33 mouse cellular contexts compared by ENCODE assay signal in the genomic region with DNA sequence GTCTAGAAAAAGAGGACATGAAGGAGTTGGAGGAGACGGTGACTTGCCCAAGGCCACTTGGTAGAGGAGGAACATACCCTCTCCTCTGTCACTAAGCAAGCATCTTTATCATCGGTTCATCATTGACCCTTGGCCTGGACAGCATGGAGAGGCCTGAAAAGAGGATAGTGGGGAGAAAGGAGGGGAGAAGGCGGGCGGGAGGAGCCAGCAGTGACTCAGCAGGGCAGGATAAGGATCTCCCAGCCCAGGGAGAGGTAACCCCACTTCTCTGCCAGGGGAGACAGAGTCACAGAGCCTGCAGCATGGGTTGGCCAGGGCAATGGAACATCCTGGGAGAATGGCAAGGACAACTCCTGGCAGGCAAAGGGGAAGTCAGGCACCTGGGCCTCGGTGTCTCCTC. TPM values are rescaled to one million over a fixed set of nuclear protein-coding genes. Genes with fewer than 3 reads are reported as not detected.
A peak's percentile ranks its signal among the peaks of the same experiment; 100 is the strongest.
DNase-seq lines count a peak whose midpoint lies in the region; ATAC-seq and TF ChIP-seq lines count a peak whose summit lies in the region.
"Had no signal": no experiment of that assay in that cellular context is flagged by ENCODE, and none has a peak within 500 bp of the region (broad histone marks: within the 10 kb centered on the region; RNA-seq: fewer than 3 reads in every experiment).

No protein-coding gene starts in this region.

- 71% methylated on average over 5 of the region's 5 CpGs for WGBS in hindbrain, embryonic 12.5 days
- WGBS in hindbrain, embryonic 16.5 days = 78% methylated on average over 5 of the region's 5 CpGs
- WGBS in embryonic facial prominence, embryonic 10.5 days = 74% methylated on average over 5 of the region's 5 CpGs
- 75% methylated on average over 5 of the region's 5 CpGs for WGBS in stomach, postnatal 0 days

- H3K9me3 ChIP-seq in hindbrain, embryonic 12.5 days (replicated peaks) = no peaks in the 10 kb centered on the region
- H3K9me3 ChIP-seq in hindbrain, embryonic 16.5 days (ENCODE audit: control insufficient read depth, low read length) = no peaks in the 10 kb centered on the region
- H3K9me3 ChIP-seq in embryonic facial prominence, embryonic 10.5 days = no peaks in the 10 kb centered on the region
- no peaks in the 10 kb centered on the region for H3K9me3 ChIP-seq in stomach, postnatal 0 days (ENCODE audit: control insufficient read depth, low read length)
- H3K9me3 ChIP-seq: forebrain, embryonic 10.5 days; forebrain, embryonic 13.5 days; heart, embryonic 12.5 days; heart, embryonic 15.5 days; hindbrain, embryonic 15.5 days; intestine, embryonic 15.5 days had no signal

- peaks cover 14% of the 10 kb centered on the region for H3K4me1 ChIP-seq in hindbrain, embryonic 12.5 days
- H3K4me1 ChIP-seq in hindbrain, embryonic 16.5 days (ENCODE audit: control insufficient read depth, insufficient read depth, low read depth, low read length) = no peaks in the 10 kb centered on the region; the same call in 1 of the 2 replicates
- peaks cover 8% of the 10 kb centered on the region for H3K4me1 ChIP-seq in testis, adult 2 months (ENCODE audit: control insufficient read depth, insufficient read depth, low read length)
- H3K4me1 ChIP-seq in embryonic facial prominence, embryonic 10.5 days = peaks cover 29% of the 10 kb centered on the region
- H3K4me1 ChIP-seq in stomach, postnatal 0 days (replicated peaks; ENCODE audit: control insufficient read depth, insufficient read depth) = no peaks in the 10 kb centered on the region; the same call in 1 of the 2 replicates

- no peak for ATAC-seq in hindbrain, embryonic 12.5 days (ENCODE audit: low FRiP score)
- no peak for ATAC-seq in hindbrain, embryonic 16.5 days
- ATAC-seq in stomach, postnatal 0 days (ENCODE audit: low FRiP score, low TSS enrichment) = 0 out of 2 replicates have a peak, but pooled peaks have one; percentile 4
- ATAC-seq: forebrain, embryonic 13.5 days; forebrain, embryonic 16.5 days; intestine, embryonic 15.5 days had no signal

- intact Hi-C loops in heart, postnatal 25 days (cut with DNase I) = loop anchor here (5.0 kb wide), 1 partner anchor 99 kb away; the partner anchor contains the start of gene Grk2

- no peak for TF ChIP-seq POLR2A in testis, adult 2 months (IDR thresholded peaks at IDR 0.05; ENCODE audit: control insufficient read depth, low read depth, low read length)

- DNase-seq in testis, postnatal 10 days (ENCODE audit: low spot score) = no peak
- DNase-seq in embryonic facial prominence, embryonic 10.5 days (ENCODE audit: low spot score) = no peak
- DNase-seq in stomach, postnatal 0 days (ENCODE audit: low spot score) = no peak
- no peak for DNase-seq in heart, postnatal 25 days (ENCODE audit: low spot score)
- DNase-seq: adrenal gland, postnatal 10 days; B cell, adult 2 months; cerebellum, adult 11 months; cerebellum, adult 2 months; cerebellum, adult 9-11 months; cerebellum, postnatal 25 days; gastrocnemius, postnatal 14 days; heart, adult 11 months; heart, postnatal 10 days; heart, postnatal 4 days had no signal

- no peak overlapping the region for H3K27ac ChIP-seq in hindbrain, embryonic 12.5 days
- H3K27ac ChIP-seq in hindbrain, embryonic 16.5 days (ENCODE audit: low read depth, low read length) = no peak overlapping the region
- H3K27ac ChIP-seq in testis, adult 2 months (ENCODE audit: control insufficient read depth, insufficient read depth, low read depth, low read length) = no peak overlapping the region
- peak overlapping the region; percentile 35; the same call in 1 of the 2 replicates for H3K27ac ChIP-seq in embryonic facial prominence, embryonic 10.5 days (replicated peaks)
- no peak overlapping the region for H3K27ac ChIP-seq in stomach, postnatal 0 days (replicated peaks)
- H3K27ac ChIP-seq: forebrain, embryonic 10.5 days; forebrain, embryonic 13.5 days; gastrocnemius, adult 2 months; heart, embryonic 15.5 days; hindbrain, embryonic 15.5 days; intestine, embryonic 15.5 days had no signal

- no peak for TF ChIP-seq EP300 in stomach, postnatal 0 days (optimal IDR thresholded peaks at IDR 0.05)

- H3K36me3 ChIP-seq in hindbrain, embryonic 12.5 days = no peaks in the 10 kb centered on the region
- H3K36me3 ChIP-seq in hindbrain, embryonic 16.5 days (ENCODE audit: control insufficient read depth, insufficient read depth, low read length) = no peaks in the 10 kb centered on the region
- no peaks in the 10 kb centered on the region for H3K36me3 ChIP-seq in testis, adult 2 months (ENCODE audit: control insufficient read depth, insufficient read depth, low read length)
- no peaks in the 10 kb centered on the region for H3K36me3 ChIP-seq in embryonic facial prominence, embryonic 10.5 days (replicated peaks)
- no peaks in the 10 kb centered on the region for H3K36me3 ChIP-seq in stomach, postnatal 0 days (ENCODE audit: control insufficient read depth, insufficient read depth, low read length)
- H3K36me3 ChIP-seq: forebrain, embryonic 10.5 days; heart, embryonic 12.5 days; heart, embryonic 15.5 days; hindbrain, embryonic 15.5 days; intestine, embryonic 15.5 days had no signal

- no peak overlapping the region for H3K4me2 ChIP-seq in hindbrain, embryonic 12.5 days (replicated peaks)
- no peak overlapping the region for H3K4me2 ChIP-seq in hindbrain, embryonic 16.5 days (ENCODE audit: low read length)
- no peak overlapping the region for H3K4me2 ChIP-seq in stomach, postnatal 0 days (replicated peaks; ENCODE audit: low read depth)
- H3K4me2 ChIP-seq: forebrain, embryonic 13.5 days; heart, embryonic 12.5 days; heart, embryonic 15.5 days; hindbrain, embryonic 15.5 days; intestine, embryonic 15.5 days had no signal

- H3K9ac ChIP-seq in hindbrain, embryonic 12.5 days = 0 out of 2 replicates have a peak overlapping the region, but pooled peaks have one; percentile 13
- no peak overlapping the region for H3K9ac ChIP-seq in hindbrain, embryonic 16.5 days (ENCODE audit: low read depth, low read length)
- H3K9ac ChIP-seq in stomach, postnatal 0 days (ENCODE audit: low read length) = no peak overlapping the region
- H3K9ac ChIP-seq: forebrain, embryonic 13.5 days; heart, embryonic 12.5 days; heart, embryonic 15.5 days; hindbrain, embryonic 15.5 days; intestine, embryonic 15.5 days had no signal

- H3K27me3 ChIP-seq in hindbrain, embryonic 12.5 days = peaks cover 49% of the 10 kb centered on the region
- H3K27me3 ChIP-seq in hindbrain, embryonic 16.5 days (replicated peaks; ENCODE audit: control insufficient read depth, insufficient read depth, low read length) = peaks cover 17% of the 10 kb centered on the region
- no peaks in the 10 kb centered on the region for H3K27me3 ChIP-seq in testis, adult 2 months (ENCODE audit: control insufficient read depth, insufficient read depth, low read length)
- H3K27me3 ChIP-seq in embryonic facial prominence, embryonic 10.5 days (replicated peaks; ENCODE audit: low read depth, poor library complexity, severe bottlenecking) = peaks cover 74% of the 10 kb centered on the region
- H3K27me3 ChIP-seq in stomach, postnatal 0 days (ENCODE audit: control insufficient read depth, insufficient read depth, low read length) = no peaks in the 10 kb centered on the region; the same call in 1 of the 2 replicates

- H3K4me3 ChIP-seq in hindbrain, embryonic 12.5 days = no peak overlapping the region
- no peak overlapping the region for H3K4me3 ChIP-seq in hindbrain, embryonic 16.5 days (ENCODE audit: low read length)
- peak overlapping the region; percentile 63 for H3K4me3 ChIP-seq in testis, adult 2 months (ENCODE audit: control insufficient read depth, low read depth, low read length)
- H3K4me3 ChIP-seq in embryonic facial prominence, embryonic 10.5 days = no peak overlapping the region
- H3K4me3 ChIP-seq in stomach, postnatal 0 days (ENCODE audit: low read depth, low read length) = no peak overlapping the region
- H3K4me3 ChIP-seq: forebrain, embryonic 10.5 days; forebrain, embryonic 13.5 days; gastrocnemius, adult 2 months; heart, embryonic 12.5 days; heart, embryonic 15.5 days; hindbrain, embryonic 15.5 days; intestine, embryonic 15.5 days had no signal

- no peak for TF ChIP-seq CTCF in testis, adult 2 months (IDR thresholded peaks at IDR 0.05; ENCODE audit: control insufficient read depth, insufficient read depth, insufficient replicate concordance, low read depth, low read length)
- TF ChIP-seq CTCF in stomach, postnatal 0 days (IDR thresholded peaks at IDR 0.05; ENCODE audit: low read depth) = no peak

RNA-seq across cellular contexts. Expression of gene Clcf1, which starts 5.5 kb away (rescaled TPM):
- 2.1 and 2.8 TPM in 2 replicates for polyA plus RNA-seq in hindbrain, embryonic 12.5 days (2016; fragmentation: Nextera tagmentation; extraction: Ambion mirVana)
- polyA plus RNA-seq in hindbrain, embryonic 16.5 days (2015; fragmentation: Nextera tagmentation; extraction: Ambion mirVana) = 1.0 and 1.1 TPM in 2 replicates
- 2.0 and 3.1 TPM in 2 replicates for polyA plus RNA-seq in testis, adult 2 months (2012; rRNA removed)
- polyA plus RNA-seq in embryonic facial prominence, embryonic 10.5 days (2016; fragmentation: Nextera tagmentation; extraction: Ambion mirVana) = 2.8 and 3.3 TPM in 2 replicates
- 3.2 and 3.6 TPM in 2 replicates for polyA plus RNA-seq in stomach, postnatal 0 days (2015; fragmentation: Nextera tagmentation; extraction: Ambion mirVana)
- 1 to 10 TPM in 1 of 2 experiments, under 1 TPM in 1; 0.94 to 2.0 TPM for total RNA-seq in heart, postnatal 25 days (2021)

RNA-seq across cellular contexts. Expression of gene AC109138.7, which starts 5.6 kb away (rescaled TPM):
- polyA plus RNA-seq in hindbrain, embryonic 12.5 days (2016; fragmentation: Nextera tagmentation; extraction: Ambion mirVana) = not detected in 2 replicates
- polyA plus RNA-seq in hindbrain, embryonic 16.5 days (2015; fragmentation: Nextera tagmentation; extraction: Ambion mirVana) = not detected in 2 replicates
- polyA plus RNA-seq in testis, adult 2 months (2012; rRNA removed) = 1.2 and 3.0 TPM in 2 replicates
- not detected in 2 replicates for polyA plus RNA-seq in embryonic facial prominence, embryonic 10.5 days (2016; fragmentation: Nextera tagmentation; extraction: Ambion mirVana)
- not detected in 2 replicates for polyA plus RNA-seq in stomach, postnatal 0 days (2015; fragmentation: Nextera tagmentation; extraction: Ambion mirVana)
- not detected for total RNA-seq in heart, postnatal 25 days (2021)
- total RNA-seq: adrenal gland, postnatal 10 days; adrenal gland, postnatal 36 days; CH12.LX; common myeloid progenitor, adult 5-6 weeks; gastrocnemius, adult 2 months; gastrocnemius, postnatal 14 days; gastrocnemius, postnatal 4 days; heart, postnatal 10 days; heart, postnatal 4 days; MEL had no signal
- polyA plus RNA-seq: embryonic facial prominence, embryonic 14.5 days; forebrain, embryonic 10.5 days; forebrain, embryonic 13.5 days; forebrain, embryonic 16.5 days; frontal cortex, adult 2 months; heart, embryonic 12.5 days; heart, embryonic 15.5 days; hindbrain, embryonic 11.5 days; hindbrain, embryonic 15.5 days; intestine, embryonic 15.5 days had no signal

RNA-seq across cellular contexts. Expression of gene Rad9a, which starts 7.1 kb away (rescaled TPM):
- 30.5 and 31.2 TPM in 2 replicates for polyA plus RNA-seq in hindbrain, embryonic 12.5 days (2016; fragmentation: Nextera tagmentation; extraction: Ambion mirVana)
- 25.0 and 26.5 TPM in 2 replicates for polyA plus RNA-seq in hindbrain, embryonic 16.5 days (2015; fragmentation: Nextera tagmentation; extraction: Ambion mirVana)
- 9.0 and 9.2 TPM in 2 replicates for polyA plus RNA-seq in testis, adult 2 months (2012; rRNA removed)
- polyA plus RNA-seq in embryonic facial prominence, embryonic 10.5 days (2016; fragmentation: Nextera tagmentation; extraction: Ambion mirVana) = 58.1 and 58.2 TPM in 2 replicates
- 11.0 and 11.3 TPM in 2 replicates for polyA plus RNA-seq in stomach, postnatal 0 days (2015; fragmentation: Nextera tagmentation; extraction: Ambion mirVana)
- 1 to 10 TPM; 5.3 to 5.8 TPM for total RNA-seq in heart, postnatal 25 days (2021)

RNA-seq across cellular contexts. Expression of gene Ppp1ca, which starts 16.7 kb away (rescaled TPM):
- 662 and 684 TPM in 2 replicates for polyA plus RNA-seq in hindbrain, embryonic 12.5 days (2016; fragmentation: Nextera tagmentation; extraction: Ambion mirVana)
- polyA plus RNA-seq in hindbrain, embryonic 16.5 days (2015; fragmentation: Nextera tagmentation; extraction: Ambion mirVana) = 604 and 614 TPM in 2 replicates
- polyA plus RNA-seq in testis, adult 2 months (2012; rRNA removed) = 48.8 and 49.8 TPM in 2 replicates
- polyA plus RNA-seq in embryonic facial prominence, embryonic 10.5 days (2016; fragmentation: Nextera tagmentation; extraction: Ambion mirVana) = 1,000 and 1,025 TPM in 2 replicates
- 497 and 506 TPM in 2 replicates for polyA plus RNA-seq in stomach, postnatal 0 days (2015; fragmentation: Nextera tagmentation; extraction: Ambion mirVana)
- 100 to 1,000 TPM; 337 TPM for total RNA-seq in heart, postnatal 25 days (2021)

RNA-seq across cellular contexts. Expression of gene Tbc1d10c, which starts 17.5 kb away (rescaled TPM):
- 0.58 and 1.0 TPM in 2 replicates for polyA plus RNA-seq in hindbrain, embryonic 12.5 days (2016; fragmentation: Nextera tagmentation; extraction: Ambion mirVana)
- 0.54 and 1.1 TPM in 2 replicates for polyA plus RNA-seq in hindbrain, embryonic 16.5 days (2015; fragmentation: Nextera tagmentation; extraction: Ambion mirVana)
- 0.98 and 1.3 TPM in 2 replicates for polyA plus RNA-seq in testis, adult 2 months (2012; rRNA removed)
- polyA plus RNA-seq in embryonic facial prominence, embryonic 10.5 days (2016; fragmentation: Nextera tagmentation; extraction: Ambion mirVana) = 0.57 and 1.4 TPM in 2 replicates
- polyA plus RNA-seq in stomach, postnatal 0 days (2015; fragmentation: Nextera tagmentation; extraction: Ambion mirVana) = 2.3 and 2.9 TPM in 2 replicates
- 1 to 10 TPM; 9.2 to 9.3 TPM for total RNA-seq in heart, postnatal 25 days (2021)
